In the genomic region with DNA sequence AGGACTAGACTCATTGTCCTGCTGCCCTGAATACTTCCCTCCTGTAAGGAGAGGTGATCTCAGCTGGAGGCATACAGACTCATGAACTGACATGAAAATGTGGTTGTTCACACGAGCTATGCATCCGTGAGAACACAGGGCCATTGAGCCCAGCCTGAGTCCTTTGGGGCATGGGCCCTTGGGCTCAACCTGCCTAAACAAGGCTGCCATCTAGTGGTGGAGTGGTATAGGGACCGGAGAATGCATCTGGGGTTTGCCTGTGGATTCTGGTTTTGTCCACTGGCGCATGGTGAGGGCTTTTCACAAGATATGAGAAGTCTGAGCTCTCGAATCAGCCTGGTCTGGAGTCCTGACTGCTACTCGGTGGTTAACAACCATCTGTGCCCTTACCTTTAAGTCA, we compare ENCODE assay signal across 8 mouse cellular contexts. TPM values are rescaled to one million over a fixed set of nuclear protein-coding genes. Genes with fewer than 3 reads are reported as not detected.
DNase-seq lines count a peak whose midpoint lies in the region; ATAC-seq and TF ChIP-seq lines count a peak whose summit lies in the region.

No protein-coding gene starts in this region.

- DNase-seq in neural tube, embryonic 10.5 days (ENCODE audit: extremely low spot score, low spot score): peak; percentile 63
- peak; percentile 73 for DNase-seq in cerebellum, adult 8-10 months
- peak; percentile 73 for DNase-seq in limb, embryonic 11.5 days (ENCODE audit: low spot score)
- DNase-seq in neural tube, embryonic 11.5 days (ENCODE audit: low spot score): peak; percentile 61
- DNase-seq in telencephalon, adult 2 months (ENCODE audit: low read depth, low spot score): peak; percentile 35

- WGBS in neural tube, embryonic 15.5 days: 55% methylated on average over 6 of the region's 6 CpGs
- WGBS in intestine, postnatal 0 days: 38% methylated on average over 6 of the region's 6 CpGs
- 57% methylated on average over 6 of the region's 6 CpGs for WGBS in limb, embryonic 11.5 days
- 56% methylated on average over 6 of the region's 6 CpGs for WGBS in neural tube, embryonic 11.5 days

- H3K27ac ChIP-seq in neural tube, embryonic 15.5 days (replicated peaks): no peak overlapping the region
- no peak overlapping the region for H3K27ac ChIP-seq in intestine, postnatal 0 days (ENCODE audit: low read depth, low read length)
- H3K27ac ChIP-seq in limb, embryonic 11.5 days (replicated peaks; ENCODE audit: low read depth, low read length): no peak overlapping the region
- H3K27ac ChIP-seq in neural tube, embryonic 11.5 days (ENCODE audit: low read depth, low read length): no peak overlapping the region

- no peak for ATAC-seq in neural tube, embryonic 15.5 days (ENCODE audit: low FRiP score)
- ATAC-seq in frontal cortex, adult (ENCODE audit: low TSS enrichment): peak; percentile 93
- ATAC-seq in intestine, postnatal 0 days: peak; percentile 53; the same call in 1 of the 2 replicates
- ATAC-seq in limb, embryonic 11.5 days (ENCODE audit: insufficient number of reproducible peaks, low FRiP score, low TSS enrichment, low read depth): no peak
- ATAC-seq in neural tube, embryonic 11.5 days (ENCODE audit: insufficient read depth, low FRiP score, low TSS enrichment): no peak

- H3K27me3 ChIP-seq in neural tube, embryonic 15.5 days (replicated peaks): no peaks in the 10 kb centered on the region
- H3K27me3 ChIP-seq in intestine, postnatal 0 days (replicated peaks; ENCODE audit: control insufficient read depth, insufficient read depth, low read length): no peaks in the 10 kb centered on the region
- no peaks in the 10 kb centered on the region for H3K27me3 ChIP-seq in limb, embryonic 11.5 days (ENCODE audit: control insufficient read depth, insufficient read depth, low read length)
- H3K27me3 ChIP-seq in neural tube, embryonic 11.5 days (ENCODE audit: control insufficient read depth, insufficient read depth, low read length): no peaks in the 10 kb centered on the region

- H3K9me3 ChIP-seq in neural tube, embryonic 15.5 days (replicated peaks): no peaks in the 10 kb centered on the region
- H3K9me3 ChIP-seq in intestine, postnatal 0 days (ENCODE audit: control insufficient read depth): no peaks in the 10 kb centered on the region
- no peaks in the 10 kb centered on the region for H3K9me3 ChIP-seq in limb, embryonic 11.5 days (ENCODE audit: control insufficient read depth, low read length)
- H3K9me3 ChIP-seq in neural tube, embryonic 11.5 days (ENCODE audit: control insufficient read depth, low read length): no peaks in the 10 kb centered on the region

- H3K9ac ChIP-seq in neural tube, embryonic 15.5 days (replicated peaks): no peak overlapping the region
- no peak overlapping the region for H3K9ac ChIP-seq in intestine, postnatal 0 days (ENCODE audit: low read depth, low read length)
- no peak overlapping the region for H3K9ac ChIP-seq in limb, embryonic 11.5 days (ENCODE audit: low read length)
- no peak overlapping the region for H3K9ac ChIP-seq in neural tube, embryonic 11.5 days (ENCODE audit: low read length)

- TF ChIP-seq CTCF in intestine, postnatal 0 days (IDR thresholded peaks at IDR 0.05; ENCODE audit: low read depth): peak; percentile 97

- no peak overlapping the region for H3K4me2 ChIP-seq in neural tube, embryonic 15.5 days
- no peak overlapping the region for H3K4me2 ChIP-seq in intestine, postnatal 0 days (replicated peaks; ENCODE audit: low read depth)
- H3K4me2 ChIP-seq in limb, embryonic 11.5 days (ENCODE audit: low read depth, severe bottlenecking): no peak overlapping the region
- no peak overlapping the region for H3K4me2 ChIP-seq in neural tube, embryonic 11.5 days (ENCODE audit: low read depth)

- no peak overlapping the region for H3K4me3 ChIP-seq in neural tube, embryonic 15.5 days (replicated peaks)
- no peak overlapping the region for H3K4me3 ChIP-seq in intestine, postnatal 0 days (ENCODE audit: low read depth, low read length)
- H3K4me3 ChIP-seq in limb, embryonic 11.5 days (ENCODE audit: low read depth, low read length): no peak overlapping the region
- H3K4me3 ChIP-seq in neural tube, embryonic 11.5 days (ENCODE audit: low read depth, low read length): no peak overlapping the region

- no peaks in the 10 kb centered on the region for H3K36me3 ChIP-seq in neural tube, embryonic 15.5 days
- peaks cover 79% of the 10 kb centered on the region for H3K36me3 ChIP-seq in intestine, postnatal 0 days (ENCODE audit: control insufficient read depth, insufficient read depth)
- H3K36me3 ChIP-seq in limb, embryonic 11.5 days (ENCODE audit: control insufficient read depth, insufficient read depth, low read length): peaks cover 35% of the 10 kb centered on the region
- peaks cover 23% of the 10 kb centered on the region for H3K36me3 ChIP-seq in neural tube, embryonic 11.5 days (ENCODE audit: control insufficient read depth, insufficient read depth, low read length)

- no peaks in the 10 kb centered on the region for H3K4me1 ChIP-seq in neural tube, embryonic 15.5 days
- no peaks in the 10 kb centered on the region for H3K4me1 ChIP-seq in intestine, postnatal 0 days (replicated peaks; ENCODE audit: control insufficient read depth, insufficient read depth, low read length)
- no peaks in the 10 kb centered on the region for H3K4me1 ChIP-seq in limb, embryonic 11.5 days (ENCODE audit: control insufficient read depth, insufficient read depth, low read length)
- no peaks in the 10 kb centered on the region for H3K4me1 ChIP-seq in neural tube, embryonic 11.5 days (ENCODE audit: control insufficient read depth, insufficient read depth, low read length)

RNA-seq across cellular contexts. Expression of a gene that starts 8.2 kb away (rescaled TPM):
- 3.5 and 8.4 TPM in 2 replicates for polyA plus RNA-seq in neural tube, embryonic 15.5 days (2015; fragmentation: Nextera tagmentation; extraction: Ambion mirVana)
- 4.2 and 4.6 TPM in 2 replicates for polyA plus RNA-seq in intestine, postnatal 0 days (2015; fragmentation: Nextera tagmentation; extraction: Ambion mirVana)
- polyA plus RNA-seq in limb, embryonic 11.5 days (2014; fragmentation: Nextera tagmentation; extraction: Ambion mirVana): 42.7 and 45.7 TPM in 2 replicates
- polyA plus RNA-seq in neural tube, embryonic 11.5 days (2014; fragmentation: Nextera tagmentation; extraction: Ambion mirVana): 37.1 and 40.3 TPM in 2 replicates

RNA-seq across cellular contexts. Expression of a gene that starts 11.4 kb away (rescaled TPM):
- 50.9 and 51.9 TPM in 2 replicates for polyA plus RNA-seq in neural tube, embryonic 15.5 days (2015; fragmentation: Nextera tagmentation; extraction: Ambion mirVana)
- 13.6 and 14.4 TPM in 2 replicates for polyA plus RNA-seq in intestine, postnatal 0 days (2015; fragmentation: Nextera tagmentation; extraction: Ambion mirVana)
- 36.8 and 38.5 TPM in 2 replicates for polyA plus RNA-seq in limb, embryonic 11.5 days (2014; fragmentation: Nextera tagmentation; extraction: Ambion mirVana)
- polyA plus RNA-seq in neural tube, embryonic 11.5 days (2014; fragmentation: Nextera tagmentation; extraction: Ambion mirVana): 32.4 and 34.0 TPM in 2 replicates

RNA-seq across cellular contexts. Expression of a gene that starts 35.6 kb away (rescaled TPM):
- polyA plus RNA-seq in neural tube, embryonic 15.5 days (2015; fragmentation: Nextera tagmentation; extraction: Ambion mirVana): 3.8 and 6.5 TPM in 2 replicates
- polyA plus RNA-seq in intestine, postnatal 0 days (2015; fragmentation: Nextera tagmentation; extraction: Ambion mirVana): 8.6 and 10.4 TPM in 2 replicates
- polyA plus RNA-seq in limb, embryonic 11.5 days (2014; fragmentation: Nextera tagmentation; extraction: Ambion mirVana): 3.7 and 4.1 TPM in 2 replicates
- polyA plus RNA-seq in neural tube, embryonic 11.5 days (2014; fragmentation: Nextera tagmentation; extraction: Ambion mirVana): 2.9 and 3.9 TPM in 2 replicates

RNA-seq across cellular contexts. Expression of a gene that starts 46.2 kb away (rescaled TPM):
- 0.06 and 0.17 TPM in 2 replicates for polyA plus RNA-seq in neural tube, embryonic 15.5 days (2015; fragmentation: Nextera tagmentation; extraction: Ambion mirVana)
- polyA plus RNA-seq in intestine, postnatal 0 days (2015; fragmentation: Nextera tagmentation; extraction: Ambion mirVana): 0.07 and 0.12 TPM in 2 replicates
- polyA plus RNA-seq in limb, embryonic 11.5 days (2014; fragmentation: Nextera tagmentation; extraction: Ambion mirVana): 0.14 and 0.21 TPM in 2 replicates
- polyA plus RNA-seq in neural tube, embryonic 11.5 days (2014; fragmentation: Nextera tagmentation; extraction: Ambion mirVana): 0.03 and 0.09 TPM in 2 replicates

RNA-seq across cellular contexts. Expression of a gene that starts 56.2 kb away (rescaled TPM):
- 22.3 and 25.7 TPM in 2 replicates for polyA plus RNA-seq in neural tube, embryonic 15.5 days (2015; fragmentation: Nextera tagmentation; extraction: Ambion mirVana)
- polyA plus RNA-seq in intestine, postnatal 0 days (2015; fragmentation: Nextera tagmentation; extraction: Ambion mirVana): 48.6 and 49.9 TPM in 2 replicates
- 26.3 and 28.7 TPM in 2 replicates for polyA plus RNA-seq in limb, embryonic 11.5 days (2014; fragmentation: Nextera tagmentation; extraction: Ambion mirVana)
- polyA plus RNA-seq in neural tube, embryonic 11.5 days (2014; fragmentation: Nextera tagmentation; extraction: Ambion mirVana): 23.0 and 25.8 TPM in 2 replicates

Comparison
In these comparisons a context has a peak if more than half of its experiments do, and no peak if none do; other contexts are left out.
1. ATAC-seq: peak in frontal cortex, adult (single experiment) and intestine, postnatal 0 days (single experiment); none in neural tube, embryonic 15.5 days (single experiment), limb, embryonic 11.5 days (single experiment) and neural tube, embryonic 11.5 days (single experiment).
2. Peak in every context shown above with its lines, with median percentiles within 50 percentile points of each other: DNase-seq.